Mouse (Mus musculus) cerebellum, adult 2 months (tissue): ENCODE results near the gene Plxnb2.

Experiments
- CTCF ChIP-seq: fragments of 200-500 bp; IDR thresholded peaks from 2 replicates; pipeline ENCODE4 v1.5.1; 2011; ENCODE audit warnings: low read depth, mild to moderate bottlenecking, control low read depth, low read length, moderate library complexity, borderline replicate concordance; ENCODE audit not compliant: insufficient read depth
- POLR2A ChIP-seq: fragments of 200-500 bp; IDR thresholded peaks from 2 replicates; pipeline ENCODE4 v1.6.1; 2011; ENCODE audit warnings: low read length, control low read depth, borderline replicate concordance; ENCODE audit not compliant: insufficient read depth

DNA sequence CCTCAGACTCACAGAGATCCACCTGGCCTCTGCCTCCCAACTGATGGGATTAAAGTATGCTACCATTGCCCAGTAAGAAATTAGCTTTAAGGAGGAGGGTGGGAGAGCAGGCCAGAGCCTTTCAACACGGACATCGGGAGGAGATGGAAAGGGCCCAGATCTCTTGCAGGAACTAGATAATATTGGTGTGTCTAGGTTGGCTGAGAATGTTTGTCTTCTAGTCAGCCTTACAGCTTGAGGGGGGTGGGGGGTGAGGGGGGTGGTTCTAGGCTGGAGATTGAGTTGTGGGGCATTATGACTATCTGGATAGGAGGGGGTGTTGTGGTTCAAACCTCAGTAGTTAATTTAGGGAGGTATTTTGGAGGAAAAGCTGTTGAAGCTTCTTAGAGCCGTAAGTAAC, 32.9 kb upstream of the Plxnb2 start:
- TF ChIP-seq CTCF, result no peak
- no peak for TF ChIP-seq POLR2A
